ENCODE assay signal across 8 mouse cellular contexts in the genomic region with DNA sequence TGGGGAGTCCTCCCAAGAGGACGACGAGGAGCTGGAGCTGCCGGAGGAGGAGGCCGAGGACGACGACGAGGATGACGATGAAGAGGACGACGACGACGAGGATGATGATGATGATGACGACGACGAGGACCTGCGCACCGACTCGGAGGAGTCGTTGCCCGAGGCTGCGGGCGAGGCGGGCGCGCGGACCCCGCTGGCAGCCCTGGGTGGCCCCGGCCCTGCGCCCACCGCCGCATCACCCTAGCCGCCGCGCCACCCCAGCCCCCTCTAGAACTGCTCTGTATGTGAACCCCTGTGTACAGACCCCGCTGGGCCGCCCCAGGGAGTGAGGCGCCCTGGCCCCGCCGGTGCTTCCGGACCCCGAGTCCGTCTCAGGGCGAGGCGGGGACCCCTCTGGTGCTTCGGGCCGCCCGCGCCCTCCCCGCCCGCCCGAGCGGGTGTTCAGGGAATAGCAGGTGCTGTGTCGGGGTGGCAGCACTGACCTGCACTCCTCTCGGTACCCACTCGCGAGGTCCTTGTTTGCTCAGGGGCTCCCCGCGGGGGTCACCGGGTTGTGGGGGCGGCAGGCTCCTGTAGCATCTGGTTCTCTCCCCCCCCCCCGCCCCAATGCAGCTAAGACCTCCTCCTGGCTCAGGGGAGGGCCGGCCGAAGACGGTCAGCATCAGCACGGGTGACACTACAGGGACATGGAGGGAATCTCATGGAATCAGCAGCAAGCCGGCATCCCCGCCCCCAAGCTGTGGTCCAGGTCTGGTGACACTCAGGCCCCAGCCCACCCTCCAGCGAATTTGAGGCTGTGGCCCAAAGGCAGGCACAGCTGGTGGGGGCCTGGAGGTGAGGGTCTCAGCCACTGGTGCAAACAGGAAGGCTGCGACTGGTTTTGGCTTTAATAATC.
DNase-seq lines count a peak whose midpoint lies in the region; ATAC-seq lines count a peak whose summit lies in the region.

No protein-coding gene starts in this region.

- H3K4me1 ChIP-seq in kidney, embryonic 15.5 days: peaks cover 67% of the 10 kb centered on the region
- H3K4me1 ChIP-seq in embryonic facial prominence, embryonic 10.5 days: peaks cover 61% of the 10 kb centered on the region
- H3K4me1 ChIP-seq in hindbrain, embryonic 13.5 days (replicated peaks): peaks cover 58% of the 10 kb centered on the region
- peaks cover 26% of the 10 kb centered on the region for H3K4me1 ChIP-seq in midbrain, embryonic 16.5 days (ENCODE audit: control insufficient read depth, insufficient read depth, low read length)

- no peak for DNase-seq in kidney, postnatal 14 days
- DNase-seq in embryonic facial prominence, embryonic 10.5 days (ENCODE audit: low spot score): peak; percentile 51
- DNase-seq in ovary, postnatal 10 days (ENCODE audit: low spot score): no peak
- DNase-seq in thymus, postnatal 0 days (ENCODE audit: low spot score): no peak

- H3K4me3 ChIP-seq in kidney, embryonic 15.5 days (replicated peaks): peak overlapping the region; percentile 41
- peak overlapping the region; percentile 61 for H3K4me3 ChIP-seq in embryonic facial prominence, embryonic 10.5 days
- peak overlapping the region; percentile 43 for H3K4me3 ChIP-seq in hindbrain, embryonic 13.5 days
- H3K4me3 ChIP-seq in midbrain, embryonic 16.5 days (ENCODE audit: low read depth, low read length): peak overlapping the region; percentile 49

- 0 out of 2 replicates have a peak, but pooled peaks cover 4% of the 10 kb centered on the region for H3K36me3 ChIP-seq in kidney, embryonic 15.5 days
- peaks cover 5% of the 10 kb centered on the region; the same call in 1 of the 2 replicates for H3K36me3 ChIP-seq in embryonic facial prominence, embryonic 10.5 days (replicated peaks)
- no peaks in the 10 kb centered on the region; the same call in 1 of the 2 replicates for H3K36me3 ChIP-seq in hindbrain, embryonic 13.5 days
- no peaks in the 10 kb centered on the region for H3K36me3 ChIP-seq in midbrain, embryonic 16.5 days (ENCODE audit: control insufficient read depth, insufficient read depth, low read length)

- peak overlapping the region; percentile 36 for H3K9ac ChIP-seq in kidney, embryonic 15.5 days
- peak overlapping the region; percentile 69 for H3K9ac ChIP-seq in hindbrain, embryonic 13.5 days
- H3K9ac ChIP-seq in midbrain, embryonic 16.5 days (ENCODE audit: low read depth, low read length): peak overlapping the region; percentile 74

- H3K27ac ChIP-seq in kidney, embryonic 15.5 days: no peak overlapping the region
- H3K27ac ChIP-seq in embryonic facial prominence, embryonic 10.5 days (replicated peaks): peak overlapping the region; percentile 66
- H3K27ac ChIP-seq in hindbrain, embryonic 13.5 days: no peak overlapping the region
- H3K27ac ChIP-seq in midbrain, embryonic 16.5 days (ENCODE audit: low read length): no peak overlapping the region

- peak overlapping the region; percentile 74 for H3K4me2 ChIP-seq in kidney, embryonic 15.5 days
- H3K4me2 ChIP-seq in hindbrain, embryonic 13.5 days: peak overlapping the region; percentile 70
- peak overlapping the region; percentile 86 for H3K4me2 ChIP-seq in midbrain, embryonic 16.5 days (ENCODE audit: low read length)

- H3K27me3 ChIP-seq in kidney, embryonic 15.5 days: peaks cover 59% of the 10 kb centered on the region
- H3K27me3 ChIP-seq in embryonic facial prominence, embryonic 10.5 days (replicated peaks; ENCODE audit: low read depth, poor library complexity, severe bottlenecking): peaks cover 88% of the 10 kb centered on the region
- peaks cover 83% of the 10 kb centered on the region for H3K27me3 ChIP-seq in hindbrain, embryonic 13.5 days
- H3K27me3 ChIP-seq in midbrain, embryonic 16.5 days (ENCODE audit: control insufficient read depth, insufficient read depth, low read depth, low read length): peaks cover 18% of the 10 kb centered on the region

- peak; percentile 30; the same call in 1 of the 2 replicates for ATAC-seq in kidney, embryonic 15.5 days (replicated peaks; ENCODE audit: low FRiP score)
- ATAC-seq in hindbrain, embryonic 13.5 days (ENCODE audit: low FRiP score): peak; percentile 23; the same call in 1 of the 2 replicates
- peak; percentile 46; the same call in 1 of the 2 replicates for ATAC-seq in midbrain, embryonic 16.5 days
- no peak for ATAC-seq in monocyte, adult 5-6 weeks (replicated peaks; ENCODE audit: insufficient number of reproducible peaks, low FRiP score, low TSS enrichment, poor library complexity, severe bottlenecking)

- 5% methylated on average over 66 of the region's 69 CpGs for WGBS in kidney, embryonic 15.5 days
- WGBS in embryonic facial prominence, embryonic 10.5 days: 2% methylated on average over 69 of the region's 69 CpGs
- WGBS in hindbrain, embryonic 13.5 days: 2% methylated on average over 54 of the region's 69 CpGs
- 4% methylated on average over 47 of the region's 69 CpGs for WGBS in midbrain, embryonic 16.5 days

- no peaks in the 10 kb centered on the region for H3K9me3 ChIP-seq in kidney, embryonic 15.5 days (replicated peaks)
- H3K9me3 ChIP-seq in embryonic facial prominence, embryonic 10.5 days: no peaks in the 10 kb centered on the region
- H3K9me3 ChIP-seq in hindbrain, embryonic 13.5 days: no peaks in the 10 kb centered on the region
- H3K9me3 ChIP-seq in midbrain, embryonic 16.5 days (replicated peaks; ENCODE audit: control insufficient read depth, low read length, poor library complexity, severe bottlenecking): no peaks in the 10 kb centered on the region
